Mouse (Mus musculus) right cerebral cortex, adult 2 months (tissue): ENCODE results near the gene Ildr1.

ENCODE experiments used
- DNase-seq, 2 experiments: peaks; one replicate each; pipeline ENCODE4 v3.0.0; 2021 to 2022; ENCODE audit warnings: low spot score in 2 of 2

The Ildr1 gene

DNA sequence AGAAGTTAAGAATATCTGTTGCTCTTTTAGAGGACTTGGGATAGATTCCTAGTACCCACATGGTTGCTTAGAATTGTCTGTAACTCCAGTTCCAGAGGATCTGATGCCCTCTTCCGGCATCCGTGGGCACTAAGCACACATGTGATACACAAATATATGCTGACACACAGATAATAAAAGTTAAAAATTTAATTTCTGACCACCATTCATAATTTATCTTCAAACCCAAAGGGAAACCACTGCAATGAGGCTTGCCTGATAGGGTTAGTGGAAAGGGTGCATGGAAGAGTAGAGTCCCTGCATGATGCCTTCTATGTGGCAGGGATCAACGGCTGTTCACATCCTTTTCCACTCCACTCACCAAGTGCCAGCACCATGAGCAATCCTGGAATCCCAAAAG is 77.9 kb downstream of the Ildr1 start:
- DNase-seq: no peak

DNA sequence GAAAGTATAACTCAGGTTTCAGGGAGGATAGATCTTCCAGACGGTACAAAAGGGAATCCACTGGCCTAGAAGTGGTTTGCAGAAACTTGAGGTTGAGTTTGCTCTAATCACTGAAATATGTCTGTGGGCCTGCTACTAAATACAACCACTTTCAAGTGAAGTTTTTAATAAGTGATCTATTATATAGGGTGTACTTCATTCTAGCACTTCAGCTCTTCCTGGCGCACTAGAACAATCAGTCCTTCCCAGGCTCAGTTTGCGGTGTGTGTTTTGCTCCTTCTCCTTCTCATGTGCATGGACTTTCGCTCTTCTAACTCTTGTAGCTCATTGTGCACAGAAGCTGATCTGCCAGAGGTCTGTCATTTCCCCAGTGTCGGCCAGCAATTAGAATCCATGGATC is 79.2 kb downstream of the Ildr1 start:
- DNase-seq: no peak

DNA sequence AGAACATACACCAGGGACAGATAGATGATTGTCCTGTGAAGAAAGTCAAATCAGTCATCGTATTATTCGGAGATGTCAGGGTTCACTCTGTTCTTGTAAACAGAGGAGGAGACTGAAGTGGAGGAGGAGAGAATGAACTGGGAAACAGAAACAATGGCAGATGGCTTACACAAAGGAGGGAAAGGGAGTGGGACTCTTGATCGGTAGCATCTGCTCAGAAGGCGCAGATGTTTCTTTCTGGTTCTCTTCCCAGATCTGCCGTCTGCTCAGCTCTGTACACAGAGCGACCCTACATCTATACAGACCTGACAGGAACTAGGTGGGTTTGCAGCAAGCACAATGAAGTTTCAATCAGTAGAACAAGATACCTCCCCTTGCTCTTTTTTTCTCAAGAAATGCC is 81.9 kb downstream of the Ildr1 start:
- no peak for DNase-seq
